Mouse (Mus musculus): ENCODE results near the gene Tspan9. TPM values are rescaled to one million over a fixed set of nuclear protein-coding genes. Genes with fewer than 3 reads are reported as not detected.

Gene Tspan9
- polyA plus RNA-seq, 2 experiments from 2014 or later = 0.41 to 0.44 TPM

DNA sequence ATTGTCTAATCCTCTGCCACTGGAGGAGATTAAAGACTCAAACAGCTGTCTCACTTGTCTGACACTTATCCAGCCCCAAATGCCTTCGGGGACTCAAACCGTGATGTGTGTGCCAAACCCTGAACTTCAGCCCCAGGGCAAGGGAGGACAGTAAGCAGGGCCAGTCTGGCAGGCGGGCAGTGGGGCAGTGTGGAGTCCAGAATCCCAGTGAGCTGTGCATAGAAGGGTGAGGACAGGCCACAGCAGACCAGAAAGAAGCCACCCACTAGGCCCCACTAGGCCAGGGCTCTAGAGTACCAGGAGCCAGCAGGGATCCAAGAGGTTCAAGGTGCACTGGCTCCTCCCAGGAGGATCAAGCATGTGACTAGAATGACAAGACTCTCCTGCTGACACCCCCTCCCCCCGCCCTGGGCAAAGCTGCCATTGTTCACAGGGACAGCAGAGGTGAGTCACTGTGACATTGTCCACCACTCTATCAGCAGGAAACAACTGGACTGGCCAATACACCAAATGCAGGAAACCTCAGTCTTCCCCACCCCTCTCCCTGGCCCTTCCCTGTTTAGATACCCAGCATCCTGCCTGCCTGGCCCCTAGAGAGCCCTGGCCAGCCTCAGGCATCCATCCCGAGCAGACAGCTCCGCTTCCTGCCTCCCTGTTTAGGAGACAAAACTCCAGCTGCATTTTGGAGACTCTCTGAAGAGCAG lies 40.9 kb downstream of the Tspan9 start:
- no peak for ATAC-seq

DNA sequence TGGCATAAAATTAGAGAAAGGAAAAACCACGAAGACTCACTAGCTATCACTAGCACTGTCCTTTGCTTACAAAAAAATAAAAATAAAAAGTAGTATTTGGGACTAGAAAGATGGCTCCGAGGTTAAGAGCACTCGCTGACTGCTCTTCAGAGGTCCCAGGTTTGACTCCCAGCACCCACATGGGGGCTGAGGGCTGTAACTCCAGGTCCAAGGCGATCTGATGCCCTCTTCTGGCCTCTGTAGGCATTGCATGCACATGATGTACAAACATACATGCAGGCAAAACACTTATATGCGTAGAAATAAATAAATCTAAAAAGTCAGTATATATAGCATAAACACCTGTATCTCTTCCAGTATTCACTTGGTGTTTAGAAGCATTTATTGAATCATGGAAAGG lies 43.5 kb downstream of the Tspan9 start:
- ATAC-seq = no peak

GRCm38 (mm10) chr6:128099190-128099589 lies 44.2 kb downstream of the Tspan9 start:
- no peak for ATAC-seq

DNA sequence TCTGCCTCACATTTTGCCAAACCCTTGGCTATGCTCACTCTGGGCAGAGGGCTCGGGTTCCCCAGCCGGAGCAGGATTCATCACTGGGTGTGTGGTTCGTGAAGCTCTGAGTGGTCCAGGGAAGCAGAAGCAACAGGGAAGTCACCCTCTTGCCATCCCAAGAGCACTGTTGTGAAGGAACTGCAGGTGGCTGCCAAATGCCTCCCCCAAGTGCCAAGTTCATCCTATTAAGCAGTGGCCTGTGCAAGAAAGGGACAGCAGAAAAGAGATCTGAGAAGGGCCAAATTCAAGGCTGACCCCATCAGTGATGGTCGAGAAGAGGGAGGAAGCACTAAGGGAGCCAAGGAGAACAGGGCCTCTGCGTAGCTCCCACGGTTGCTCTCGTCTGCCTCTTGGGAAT lies 46.9 kb downstream of the Tspan9 start:
- no peak for ATAC-seq

- ATAC-seq = no peak
Observed at GRCm38 (mm10) chr6:128095906-128096305, 47.5 kb downstream of the Tspan9 start.

DNA sequence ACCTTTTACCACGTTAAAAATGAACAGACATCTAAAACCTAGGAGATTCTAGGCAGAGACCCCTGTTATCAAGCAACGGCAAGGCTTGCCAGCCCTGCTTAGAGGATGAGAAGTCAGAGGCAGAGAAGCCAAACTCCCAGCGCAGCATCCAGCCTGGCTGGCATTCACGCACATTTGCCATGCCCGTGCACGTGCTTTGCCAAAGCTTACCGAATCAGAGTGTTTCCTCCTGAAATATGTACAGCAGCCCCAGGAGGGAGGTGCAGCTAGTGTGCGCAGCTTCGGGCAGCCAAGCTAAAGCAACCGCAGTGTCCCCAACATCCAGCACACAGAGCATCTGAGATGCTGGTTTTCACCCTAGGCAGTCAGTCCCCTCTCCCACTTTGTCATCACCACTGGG lies 48.3 kb downstream of the Tspan9 start:
- ATAC-seq = no peak

DNA sequence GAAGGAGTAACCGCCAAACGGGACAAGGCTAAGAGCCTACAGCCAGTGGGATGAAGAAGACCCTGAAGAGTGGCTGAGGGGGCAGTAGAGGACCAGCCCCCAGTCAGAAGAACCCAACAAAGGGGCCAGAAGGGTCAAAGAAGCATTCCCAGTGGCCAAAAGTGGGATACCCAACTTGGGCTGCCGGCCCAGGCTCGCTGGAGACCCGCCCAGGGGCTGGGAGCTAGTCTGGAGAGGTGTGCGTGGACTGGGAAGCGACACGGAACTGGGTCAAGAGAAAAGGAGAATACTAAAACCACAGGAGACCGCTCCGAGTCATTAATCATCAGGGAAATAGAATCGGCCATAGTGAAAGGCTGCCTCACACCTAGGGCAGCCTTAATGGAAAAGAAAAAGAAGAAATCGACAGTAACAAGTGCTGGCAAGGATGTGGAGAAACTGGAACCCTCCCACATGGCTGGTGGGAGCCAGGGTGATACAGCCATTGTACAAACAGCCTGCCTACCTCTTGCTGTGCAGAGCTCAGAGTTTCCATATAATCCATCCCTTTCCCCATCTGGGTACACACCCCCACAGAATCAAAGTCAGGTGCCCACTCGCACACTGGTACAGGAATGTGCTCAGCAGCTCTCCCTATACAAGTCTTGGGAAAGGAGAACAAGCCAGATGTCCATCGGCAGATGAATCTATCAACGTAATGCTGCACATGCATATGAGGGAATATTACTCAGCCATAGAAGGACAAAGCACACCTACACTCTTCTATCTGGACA lies 49.4 kb downstream of the Tspan9 start:
- ATAC-seq = no peak

DNA sequence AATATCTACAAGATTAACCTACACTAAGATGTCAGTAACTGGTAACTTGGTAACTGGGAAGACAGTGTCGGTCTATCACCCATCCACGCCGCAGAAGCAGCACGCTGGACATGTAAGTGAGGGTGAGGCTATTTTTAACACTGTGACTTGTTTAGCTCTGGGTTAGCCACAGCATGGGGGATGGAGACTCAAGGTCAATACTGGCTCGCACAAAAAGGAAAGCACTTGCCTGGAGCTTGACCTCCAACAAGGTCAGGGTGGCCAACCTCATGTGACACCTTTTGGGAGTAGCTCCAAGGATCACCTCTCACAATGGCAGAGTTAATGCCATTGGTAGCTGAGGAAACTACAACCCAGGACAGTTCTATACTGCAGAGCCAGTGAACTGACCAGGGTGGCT lies 50.8 kb downstream of the Tspan9 start:
- no peak for ATAC-seq

DNA sequence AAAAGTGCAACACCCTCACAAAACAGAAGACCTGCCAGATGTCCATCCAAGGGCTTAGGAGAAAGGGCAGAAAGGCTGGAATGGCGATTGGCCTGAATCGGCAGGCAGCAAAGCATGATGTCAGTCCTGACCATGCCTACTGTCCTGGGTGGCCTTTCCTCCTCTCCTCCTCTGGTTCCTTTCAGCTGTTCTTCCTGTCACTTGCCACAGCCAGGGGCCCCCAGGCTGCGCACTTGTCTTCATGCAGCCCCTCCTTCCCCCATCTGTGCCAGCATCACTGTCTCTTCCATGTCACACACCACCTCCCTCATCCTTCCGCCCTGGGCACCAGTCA lies 51.6 kb downstream of the Tspan9 start:
- ATAC-seq = no peak

DNA sequence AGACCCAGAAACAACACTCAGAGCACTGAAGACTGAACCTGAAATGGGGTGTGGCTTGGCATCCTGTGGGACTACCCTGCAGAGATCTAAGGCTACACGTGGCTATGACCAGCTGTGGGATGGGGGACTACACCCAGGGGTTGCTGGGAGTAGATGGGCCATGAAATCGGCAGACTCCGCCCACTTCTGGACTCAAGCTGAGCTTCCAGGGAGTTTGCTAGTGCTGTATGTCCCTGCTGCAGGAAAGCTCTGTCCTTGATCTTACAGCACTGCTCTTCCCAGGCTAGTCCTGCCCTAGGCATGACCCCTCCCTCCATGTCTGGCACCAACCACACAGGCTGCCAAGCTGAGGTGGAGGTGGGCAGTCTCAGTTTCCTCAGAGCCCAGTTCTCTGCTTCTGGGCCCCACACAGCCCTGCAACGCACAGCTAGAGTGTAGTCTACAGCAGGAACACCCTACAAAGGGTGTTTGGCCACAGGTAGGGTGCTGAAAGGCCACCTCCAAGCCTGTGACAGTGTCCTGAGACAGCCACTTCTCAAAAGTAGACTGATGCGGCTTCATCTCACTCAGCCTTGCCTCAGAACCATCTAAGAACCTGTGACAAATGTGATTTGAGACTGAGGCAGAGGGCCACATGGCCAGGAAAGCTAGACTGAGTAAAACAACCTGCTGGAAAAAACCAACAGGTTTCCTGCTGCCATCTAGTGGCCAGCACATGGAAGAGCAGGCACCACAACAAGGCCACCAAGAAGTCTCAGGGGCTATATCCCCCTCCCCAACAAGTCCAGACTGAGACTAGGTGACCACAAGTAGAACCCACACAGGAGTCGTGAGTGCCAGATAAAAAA lies 52.2 kb downstream of the Tspan9 start:
- no peak for ATAC-seq

DNA sequence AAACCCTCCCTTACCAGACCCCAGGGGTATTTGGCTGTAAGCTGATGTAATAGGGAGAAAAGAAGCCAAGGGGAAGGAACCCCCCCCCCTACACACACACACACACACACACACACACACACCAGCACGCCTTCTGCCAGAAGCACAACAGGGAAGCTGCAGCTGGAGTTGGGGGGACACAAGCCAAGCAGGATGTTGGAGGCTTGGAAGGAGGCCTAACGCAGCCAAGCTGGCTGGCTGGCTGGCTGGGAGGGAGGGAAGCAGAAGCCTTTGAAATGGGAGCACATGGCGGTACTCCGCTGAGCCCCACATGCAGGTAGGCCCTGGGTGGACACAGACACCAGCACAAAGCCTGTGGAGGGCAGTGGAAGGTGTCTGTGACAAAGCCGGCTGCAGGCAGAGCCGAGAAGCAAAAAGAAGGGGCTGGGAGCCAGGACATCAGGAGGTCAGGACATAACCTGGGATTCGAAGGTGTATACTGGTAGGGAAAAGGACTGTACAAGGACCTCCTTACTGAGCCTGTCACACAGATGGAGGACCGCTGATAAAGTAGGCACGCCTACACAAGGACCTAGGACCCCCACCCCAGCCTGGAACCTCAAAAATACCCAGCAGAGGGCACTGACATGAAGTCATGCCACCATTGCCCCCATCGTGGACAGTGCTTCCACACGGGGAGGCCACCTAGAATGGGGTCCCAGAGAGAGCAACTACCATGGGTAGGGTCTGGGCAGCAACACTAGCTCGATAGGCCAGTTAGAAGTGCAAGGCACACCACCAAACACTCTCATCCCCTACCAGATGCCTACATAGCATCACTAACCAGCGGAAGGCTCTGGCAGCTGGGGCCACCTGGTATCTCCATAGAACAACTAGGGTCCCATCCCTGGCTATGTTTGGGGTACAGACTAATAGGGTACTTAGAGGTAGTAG lies 53.4 kb downstream of the Tspan9 start:
- no peak for ATAC-seq

GRCm38 (mm10) chr6:128088746-128089523 lies 54.5 kb downstream of the Tspan9 start:
- no peak for ATAC-seq

DNA sequence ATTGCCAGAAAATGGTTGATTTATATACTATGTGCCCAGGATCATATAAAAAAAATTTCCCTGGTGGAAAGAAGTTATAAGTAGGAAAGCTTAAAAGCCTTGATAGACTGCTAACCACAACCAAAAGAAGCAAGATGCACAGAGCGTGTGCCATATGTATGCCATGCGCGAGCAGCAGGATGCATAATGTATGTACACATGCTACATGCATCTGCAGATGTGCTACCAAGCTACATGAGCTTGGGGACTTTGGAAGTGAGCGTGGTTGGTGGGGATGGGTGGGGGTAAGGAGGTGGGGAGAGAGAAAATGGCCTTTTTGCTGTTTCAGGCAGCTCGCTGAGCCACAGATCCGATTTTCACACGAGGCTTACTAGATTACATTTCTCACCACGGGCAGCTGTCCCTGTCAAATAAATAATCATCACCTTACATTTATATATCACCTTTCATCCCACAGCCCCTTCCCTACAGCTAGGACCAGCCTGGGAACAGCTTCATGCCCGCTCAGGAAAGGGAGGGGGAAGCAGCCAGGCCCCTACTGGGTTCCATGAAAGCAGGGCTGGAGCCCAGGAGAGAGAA lies 57.8 kb downstream of the Tspan9 start:
- no peak for ATAC-seq

DNA sequence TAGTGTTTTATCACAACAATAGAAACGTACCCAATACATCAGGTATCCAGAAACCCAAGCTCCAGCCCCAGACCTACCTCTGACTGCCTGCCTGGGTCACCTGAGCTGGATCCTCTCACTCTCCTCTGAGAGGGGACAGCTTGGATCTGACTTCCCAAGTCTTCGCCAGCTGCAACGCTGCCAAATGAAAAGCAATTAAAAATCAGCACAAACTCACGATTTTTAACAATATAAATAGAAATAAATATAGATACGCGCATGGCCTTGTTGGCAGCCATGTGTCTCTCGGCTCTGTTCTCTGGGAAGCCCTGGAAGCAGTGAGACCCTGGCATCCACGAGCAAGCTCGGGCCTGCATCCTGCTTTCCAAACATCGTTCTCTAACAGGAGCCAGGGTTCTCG lies 60.1 kb downstream of the Tspan9 start:
- ATAC-seq = no peak

DNA sequence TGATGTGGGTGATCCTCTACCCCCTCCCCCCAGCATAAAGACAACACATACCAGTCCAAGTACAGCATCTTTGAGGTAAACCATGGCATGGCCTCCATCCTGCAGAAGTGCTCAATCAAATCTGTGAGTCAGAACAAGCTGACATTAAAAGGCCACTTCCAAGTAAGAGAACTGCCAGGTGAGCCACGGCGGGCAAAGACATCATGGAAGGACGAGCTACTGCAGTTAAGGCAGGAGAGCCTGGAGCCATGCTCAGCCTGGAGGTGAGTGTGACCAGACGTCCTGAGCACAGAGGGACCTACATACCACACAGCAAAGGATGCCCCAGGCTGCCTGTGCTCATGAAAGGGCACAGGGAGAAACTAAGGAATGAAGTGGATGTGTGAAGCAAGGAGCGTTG lies 61.6 kb downstream of the Tspan9 start:
- no peak for ATAC-seq

DNA sequence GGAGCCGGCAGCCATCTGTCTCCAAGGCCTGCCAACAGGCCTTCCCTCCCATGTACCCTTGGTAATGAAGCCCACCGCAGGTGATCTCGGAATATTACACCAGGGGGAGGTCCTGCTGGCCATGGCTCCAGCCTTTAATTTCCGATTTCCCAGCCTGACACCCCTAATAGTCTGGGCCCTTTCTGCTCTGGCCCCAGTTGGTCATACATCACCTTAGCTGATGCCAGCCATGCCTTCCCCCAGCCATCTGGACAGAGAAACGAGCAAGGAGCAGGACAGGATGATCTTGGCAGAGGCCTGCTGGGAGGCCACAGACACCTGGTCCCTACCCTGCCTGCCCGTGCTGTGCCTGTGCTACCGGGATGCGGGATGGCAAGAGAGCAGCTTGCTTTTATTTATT lies 62.1 kb downstream of the Tspan9 start:
- no peak for ATAC-seq

- no peak for ATAC-seq
Observed at GRCm38 (mm10) chr6:128079576-128080224, 63.7 kb downstream of the Tspan9 start.

GRCm38 (mm10) chr6:128078508-128078907 lies 64.9 kb downstream of the Tspan9 start:
- no peak for ATAC-seq

- ATAC-seq = no peak
Observed at GRCm38 (mm10) chr6:128076104-128077020, 67.0 kb downstream of the Tspan9 start.
